Mouse (Mus musculus): ENCODE data around the gene Mtrex. TPM values are rescaled to one million over a fixed set of nuclear protein-coding genes. Genes with fewer than 3 reads are reported as not detected.

The Mtrex gene
- polyA plus RNA-seq, 1 experiment from 2014 or later, result 44.5 TPM

GRCm38 (mm10) chr13:112825479-112825878 is 101.7 kb downstream of the Mtrex start:
- TF ChIP-seq CTCF (IDR thresholded peaks at IDR 0.05; ENCODE audit: low read depth), result no peak
- 47% methylated on average over 6 of the region's 6 CpGs for WGBS
- H3K36me3 ChIP-seq (ENCODE audit: insufficient read depth, low read length), result no peaks in the 10 kb centered on the region
- H3K9ac ChIP-seq (ENCODE audit: low read depth, low read length), result no peak overlapping the region
- H3K4me3 ChIP-seq (replicated peaks; ENCODE audit: low read depth, low read length), result no peak overlapping the region
- no peaks in the 10 kb centered on the region for H3K4me1 ChIP-seq (replicated peaks; ENCODE audit: insufficient read depth, low read length)
- H3K27ac ChIP-seq, result no peak overlapping the region
- H3K4me2 ChIP-seq (ENCODE audit: low read length), result no peak overlapping the region
- peak; percentile 33; the same call in 1 of the 2 replicates for ATAC-seq (replicated peaks; ENCODE audit: low FRiP score, low read depth)
- H3K9me3 ChIP-seq (replicated peaks; ENCODE audit: low read length), result no peaks in the 10 kb centered on the region
- no peak for DNase-seq (ENCODE audit: low spot score)
- no peaks in the 10 kb centered on the region for H3K27me3 ChIP-seq (ENCODE audit: insufficient read depth, low read length)

- 78% methylated on average over 7 of the region's 8 CpGs for WGBS
Measured at GRCm38 (mm10) chr13:112823911-112824648, 103.1 kb downstream of the Mtrex start.

GRCm38 (mm10) chr13:112823236-112823910 is 103.8 kb downstream of the Mtrex start:
- no peak overlapping the region for H3K27ac ChIP-seq
- DNase-seq (ENCODE audit: low spot score) (no peak), ATAC-seq (replicated peaks; ENCODE audit: low FRiP score, low read depth) (no peak)
- H3K4me2 ChIP-seq (ENCODE audit: low read length), result no peak overlapping the region
- no peaks in the 10 kb centered on the region for H3K4me1 ChIP-seq (replicated peaks; ENCODE audit: insufficient read depth, low read length)
- H3K36me3 ChIP-seq (ENCODE audit: insufficient read depth, low read length), result no peaks in the 10 kb centered on the region
- H3K9ac ChIP-seq (ENCODE audit: low read depth, low read length), result no peak overlapping the region
- 75% methylated on average over 6 of the region's 6 CpGs for WGBS
- H3K27me3 ChIP-seq (ENCODE audit: insufficient read depth, low read length), result no peaks in the 10 kb centered on the region
- H3K9me3 ChIP-seq (replicated peaks; ENCODE audit: low read length), result no peaks in the 10 kb centered on the region
- no peak for TF ChIP-seq CTCF (IDR thresholded peaks at IDR 0.05; ENCODE audit: low read depth)
- H3K4me3 ChIP-seq (replicated peaks; ENCODE audit: low read depth, low read length), result no peak overlapping the region

More at GRCm38 (mm10) chr13:112823911-112824648, 103.1 kb downstream of the Mtrex start:
- DNase-seq (ENCODE audit: low spot score), result no peak
- Histone ChIP-seq H3K9me3 (replicated peaks; ENCODE audit: low read length) (no peaks in the 10 kb centered on the region), H3K27me3 (ENCODE audit: insufficient read depth, low read length) (no peaks in the 10 kb centered on the region), H3K4me3 (replicated peaks; ENCODE audit: low read depth, low read length) (no peak overlapping the region), H3K27ac (no peak overlapping the region), H3K36me3 (ENCODE audit: insufficient read depth, low read length) (no peaks in the 10 kb centered on the region), H3K4me2 (ENCODE audit: low read length) (no peak overlapping the region), H3K9ac (ENCODE audit: low read depth, low read length) (no peak overlapping the region), H3K4me1 (replicated peaks; ENCODE audit: insufficient read depth, low read length) (no peaks in the 10 kb centered on the region)
- TF ChIP-seq CTCF (IDR thresholded peaks at IDR 0.05; ENCODE audit: low read depth), result no peak
- ATAC-seq (replicated peaks; ENCODE audit: low FRiP score, low read depth), result no peak

GRCm38 (mm10) chr13:112822413-112822812 is 104.8 kb downstream of the Mtrex start:
- ATAC-seq (replicated peaks; ENCODE audit: low FRiP score, low read depth) (no peak), DNase-seq (ENCODE audit: low spot score) (no peak)
- H3K4me1 ChIP-seq (replicated peaks; ENCODE audit: insufficient read depth, low read length), result no peaks in the 10 kb centered on the region
- TF ChIP-seq CTCF (IDR thresholded peaks at IDR 0.05; ENCODE audit: low read depth), result no peak
- no peak overlapping the region for H3K9ac ChIP-seq (ENCODE audit: low read depth, low read length)
- H3K27ac ChIP-seq, result no peak overlapping the region
- no peak overlapping the region for H3K4me2 ChIP-seq (ENCODE audit: low read length)
- WGBS, result 74% methylated on average over 3 of the region's 3 CpGs
- no peaks in the 10 kb centered on the region for H3K9me3 ChIP-seq (replicated peaks; ENCODE audit: low read length)
- H3K27me3 ChIP-seq (ENCODE audit: insufficient read depth, low read length), result no peaks in the 10 kb centered on the region
- H3K4me3 ChIP-seq (replicated peaks; ENCODE audit: low read depth, low read length), result no peak overlapping the region
- no peaks in the 10 kb centered on the region for H3K36me3 ChIP-seq (ENCODE audit: insufficient read depth, low read length)

- ATAC-seq (replicated peaks; ENCODE audit: low FRiP score, low read depth) (no peak), DNase-seq (ENCODE audit: low spot score) (no peak)
- Histone ChIP-seq H3K9me3 (replicated peaks; ENCODE audit: low read length) (no peaks in the 10 kb centered on the region), H3K27ac (no peak overlapping the region), H3K9ac (ENCODE audit: low read depth, low read length) (no peak overlapping the region), H3K36me3 (ENCODE audit: insufficient read depth, low read length) (0 out of 2 replicates have a peak, but pooled peaks cover 4% of the 10 kb centered on the region), H3K4me1 (replicated peaks; ENCODE audit: insufficient read depth, low read length) (no peaks in the 10 kb centered on the region), H3K27me3 (ENCODE audit: insufficient read depth, low read length) (no peaks in the 10 kb centered on the region), H3K4me2 (ENCODE audit: low read length) (no peak overlapping the region), H3K4me3 (replicated peaks; ENCODE audit: low read depth, low read length) (no peak overlapping the region)
- TF ChIP-seq CTCF (IDR thresholded peaks at IDR 0.05; ENCODE audit: low read depth), result no peak
- 71% methylated on average over 3 of the region's 3 CpGs for WGBS
Measured at GRCm38 (mm10) chr13:112818125-112818524, 109.1 kb downstream of the Mtrex start.

Other genes starting within 250 kb of the Mtrex start
- gene Plpp1, start 126.6 kb downstream of the Mtrex start, polyA plus RNA-seq (2015; fragmentation: Nextera tagmentation; extraction: Ambion mirVana), result 135 TPM in 2 replicates
- 19.1 and 20.0 TPM in 2 replicates for gene Dhx29, start 56 bp upstream of the Mtrex start, polyA plus RNA-seq (2015; fragmentation: Nextera tagmentation; extraction: Ambion mirVana)
- 0.29 and 0.33 TPM in 2 replicates for gene Ccno, start 60.4 kb upstream of the Mtrex start, polyA plus RNA-seq (2015; fragmentation: Nextera tagmentation; extraction: Ambion mirVana)
- 0.05 TPM in 1 of 2 replicates, not detected in the other for gene Mcidas, start 66.4 kb upstream of the Mtrex start, polyA plus RNA-seq (2015; fragmentation: Nextera tagmentation; extraction: Ambion mirVana)
- gene Cdc20b, start 107.7 kb upstream of the Mtrex start, polyA plus RNA-seq (2015; fragmentation: Nextera tagmentation; extraction: Ambion mirVana), result not detected in 2 replicates
- 153 and 165 TPM in 2 replicates for gene Gpx8, start 119.0 kb upstream of the Mtrex start, polyA plus RNA-seq (2015; fragmentation: Nextera tagmentation; extraction: Ambion mirVana)
- 0.52 and 0.79 TPM in 2 replicates for gene Gzma, start 173.6 kb upstream of the Mtrex start, polyA plus RNA-seq (2015; fragmentation: Nextera tagmentation; extraction: Ambion mirVana)